Comparison of ENCODE assay signal across 8 mouse cellular contexts in the genomic region with DNA sequence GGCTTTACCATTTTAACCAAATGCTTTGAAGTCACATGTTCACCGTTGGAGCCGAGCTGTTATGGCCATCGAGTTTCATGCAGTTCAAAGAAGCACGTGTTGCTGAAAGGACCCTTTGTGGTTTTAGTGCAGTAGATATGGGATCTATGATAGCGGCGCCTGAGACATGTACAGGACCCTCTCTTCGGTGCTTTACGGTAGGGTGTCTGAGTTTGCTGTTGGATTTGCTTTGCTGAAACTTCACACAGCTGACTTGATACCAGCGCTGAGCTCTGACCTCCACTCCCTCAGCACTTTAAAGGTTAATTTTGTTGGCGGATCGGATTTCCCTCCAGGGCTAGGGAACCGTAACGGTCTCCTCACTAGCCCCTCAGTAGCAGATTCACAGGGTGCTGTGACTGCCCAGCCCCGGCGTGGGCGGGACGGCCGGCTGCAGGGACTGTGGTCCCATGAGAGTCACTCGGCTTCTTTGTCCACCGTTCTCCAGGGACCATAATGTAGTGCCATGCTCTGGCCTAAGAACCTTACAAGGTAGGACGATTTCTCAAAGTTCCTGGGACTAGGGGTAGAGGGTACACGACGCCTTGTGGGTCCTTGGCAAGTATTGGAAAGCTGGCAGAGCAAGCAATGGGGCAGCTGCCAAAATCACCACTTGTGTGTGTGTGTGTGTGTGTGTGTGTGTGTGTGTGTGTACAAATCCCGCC.
DNase-seq lines count a peak whose midpoint lies in the region; ATAC-seq and TF ChIP-seq lines count a peak whose summit lies in the region.

No protein-coding gene starts in this region.

- H3K36me3 ChIP-seq in E14TG2a.4 (ENCODE audit: insufficient read depth, low read length), result no peaks in the 10 kb centered on the region
- H3K36me3 ChIP-seq in forebrain, embryonic 13.5 days (ENCODE audit: poor library complexity, severe bottlenecking), result no peaks in the 10 kb centered on the region
- no peaks in the 10 kb centered on the region for H3K36me3 ChIP-seq in hindbrain, embryonic 16.5 days (ENCODE audit: control insufficient read depth, insufficient read depth, low read length)
- no peaks in the 10 kb centered on the region for H3K36me3 ChIP-seq in liver, embryonic 11.5 days (ENCODE audit: control insufficient read depth, insufficient read depth, low read length)
- no peaks in the 10 kb centered on the region for H3K36me3 ChIP-seq in neural tube, embryonic 12.5 days

- no peak for TF ChIP-seq CTCF in E14TG2a.4 (conservative IDR thresholded peaks at IDR 0.05; ENCODE audit: low read length)

- no peak overlapping the region for H3K27ac ChIP-seq in forebrain, embryonic 13.5 days
- H3K27ac ChIP-seq in hindbrain, embryonic 16.5 days (ENCODE audit: low read depth, low read length), result no peak overlapping the region
- H3K27ac ChIP-seq in liver, embryonic 11.5 days (ENCODE audit: low read depth, low read length), result no peak overlapping the region
- H3K27ac ChIP-seq in neural tube, embryonic 12.5 days, result no peak overlapping the region

- H3K4me1 ChIP-seq in E14TG2a.4 (replicated peaks; ENCODE audit: low read depth, low read length), result peaks cover 83% of the 10 kb centered on the region
- peaks cover 29% of the 10 kb centered on the region for H3K4me1 ChIP-seq in forebrain, embryonic 13.5 days
- H3K4me1 ChIP-seq in hindbrain, embryonic 16.5 days (ENCODE audit: control insufficient read depth, insufficient read depth, low read depth, low read length), result peaks cover 31% of the 10 kb centered on the region
- H3K4me1 ChIP-seq in liver, embryonic 11.5 days (replicated peaks; ENCODE audit: control insufficient read depth, insufficient read depth, low read length), result peaks cover 16% of the 10 kb centered on the region
- peaks cover 30% of the 10 kb centered on the region for H3K4me1 ChIP-seq in neural tube, embryonic 12.5 days

- under 1% methylated on average over 24 of the region's 24 CpGs for WGBS in forebrain, embryonic 13.5 days
- 3% methylated on average over 24 of the region's 24 CpGs for WGBS in hindbrain, embryonic 16.5 days
- WGBS in liver, embryonic 11.5 days, result 2% methylated on average over 24 of the region's 24 CpGs
- 2% methylated on average over 24 of the region's 24 CpGs for WGBS in neural tube, embryonic 12.5 days

- peak; percentile 56 for DNase-seq in R1 (ENCODE audit: low read depth, low spot score)
- peak; percentile 68 for DNase-seq in liver, embryonic 11.5 days (ENCODE audit: low spot score)
- DNase-seq in thymus, adult 18-20 months, result no peak
- no peak for DNase-seq in gastrocnemius, postnatal 36 days

- H3K4me2 ChIP-seq in forebrain, embryonic 13.5 days, result peak overlapping the region; percentile 65
- peak overlapping the region; percentile 48 for H3K4me2 ChIP-seq in hindbrain, embryonic 16.5 days (ENCODE audit: low read length)
- H3K4me2 ChIP-seq in liver, embryonic 11.5 days, result peak overlapping the region; percentile 56
- H3K4me2 ChIP-seq in neural tube, embryonic 12.5 days (replicated peaks), result peak overlapping the region; percentile 55

- peak; percentile 75 for ATAC-seq in forebrain, embryonic 13.5 days
- peak; percentile 70 for ATAC-seq in hindbrain, embryonic 16.5 days
- peak; percentile 72 for ATAC-seq in liver, embryonic 11.5 days (replicated peaks; ENCODE audit: low FRiP score)
- ATAC-seq in neural tube, embryonic 12.5 days (ENCODE audit: low FRiP score, low read depth), result peak; percentile 65

- H3K27me3 ChIP-seq in E14TG2a.4 (ENCODE audit: insufficient read depth, low read length), result no peaks in the 10 kb centered on the region
- H3K27me3 ChIP-seq in forebrain, embryonic 13.5 days, result peaks cover 41% of the 10 kb centered on the region
- H3K27me3 ChIP-seq in hindbrain, embryonic 16.5 days (replicated peaks; ENCODE audit: control insufficient read depth, insufficient read depth, low read length), result peaks cover 2% of the 10 kb centered on the region; the same call in 1 of the 2 replicates
- H3K27me3 ChIP-seq in liver, embryonic 11.5 days (replicated peaks; ENCODE audit: control insufficient read depth, insufficient read depth, low read length), result no peaks in the 10 kb centered on the region; the same call in 1 of the 2 replicates
- peaks cover 13% of the 10 kb centered on the region; the same call in 1 of the 2 replicates for H3K27me3 ChIP-seq in neural tube, embryonic 12.5 days (replicated peaks)

- H3K4me3 ChIP-seq in E14TG2a.4 (replicated peaks; ENCODE audit: low read length), result peak overlapping the region; percentile 66
- H3K4me3 ChIP-seq in forebrain, embryonic 13.5 days, result peak overlapping the region; percentile 35
- H3K4me3 ChIP-seq in hindbrain, embryonic 16.5 days (ENCODE audit: low read length), result peak overlapping the region; percentile 23
- H3K4me3 ChIP-seq in liver, embryonic 11.5 days (ENCODE audit: low read depth, low read length), result peak overlapping the region; percentile 38
- H3K4me3 ChIP-seq in neural tube, embryonic 12.5 days, result peak overlapping the region; percentile 7

- peak overlapping the region; percentile 54 for H3K9ac ChIP-seq in forebrain, embryonic 13.5 days
- H3K9ac ChIP-seq in hindbrain, embryonic 16.5 days (ENCODE audit: low read depth, low read length), result no peak overlapping the region
- peak overlapping the region; percentile 13; the same call in 1 of the 2 replicates for H3K9ac ChIP-seq in liver, embryonic 11.5 days (ENCODE audit: low read depth, low read length)
- H3K9ac ChIP-seq in neural tube, embryonic 12.5 days, result no peak overlapping the region

- no peaks in the 10 kb centered on the region for H3K9me3 ChIP-seq in E14TG2a.4 (ENCODE audit: low read length)
- H3K9me3 ChIP-seq in forebrain, embryonic 13.5 days (replicated peaks), result no peaks in the 10 kb centered on the region
- no peaks in the 10 kb centered on the region for H3K9me3 ChIP-seq in hindbrain, embryonic 16.5 days (ENCODE audit: control insufficient read depth, low read length)
- H3K9me3 ChIP-seq in liver, embryonic 11.5 days (ENCODE audit: control insufficient read depth, low read length), result no peaks in the 10 kb centered on the region
- H3K9me3 ChIP-seq in neural tube, embryonic 12.5 days, result no peaks in the 10 kb centered on the region

- intact Hi-C loops in gastrocnemius, postnatal 36 days (cut with DNase I), result no loop called here

Comparison
In these comparisons a context has a peak if more than half of its experiments do, and no peak if none do; other contexts are left out.
1. H3K4me3 ChIP-seq: peak in every context shown above with its lines; median percentile 66 in E14TG2a.4; 38 in liver, embryonic 11.5 days; 35 in forebrain, embryonic 13.5 days; 23 in hindbrain, embryonic 16.5 days; 7 in neural tube, embryonic 12.5 days.
2. DNase-seq: peak in R1 (single experiment) and liver, embryonic 11.5 days (single experiment); none in thymus, adult 18-20 months (0 of 2) and gastrocnemius, postnatal 36 days (0 of 2).
3. H3K9ac ChIP-seq: peak in forebrain, embryonic 13.5 days (single experiment) and liver, embryonic 11.5 days (single experiment); none in hindbrain, embryonic 16.5 days (single experiment) and neural tube, embryonic 12.5 days (single experiment).
4. Peak in every context shown above with its lines, with median percentiles within 50 percentile points of each other: ATAC-seq and H3K4me2 ChIP-seq.